Mouse (Mus musculus): ENCODE data around the gene Jade1. TPM values are rescaled to one million over a fixed set of nuclear protein-coding genes. Genes with fewer than 3 reads are reported as not detected.

Gene Jade1
- polyA plus RNA-seq, 1 experiment = 1.5 TPM

DNA sequence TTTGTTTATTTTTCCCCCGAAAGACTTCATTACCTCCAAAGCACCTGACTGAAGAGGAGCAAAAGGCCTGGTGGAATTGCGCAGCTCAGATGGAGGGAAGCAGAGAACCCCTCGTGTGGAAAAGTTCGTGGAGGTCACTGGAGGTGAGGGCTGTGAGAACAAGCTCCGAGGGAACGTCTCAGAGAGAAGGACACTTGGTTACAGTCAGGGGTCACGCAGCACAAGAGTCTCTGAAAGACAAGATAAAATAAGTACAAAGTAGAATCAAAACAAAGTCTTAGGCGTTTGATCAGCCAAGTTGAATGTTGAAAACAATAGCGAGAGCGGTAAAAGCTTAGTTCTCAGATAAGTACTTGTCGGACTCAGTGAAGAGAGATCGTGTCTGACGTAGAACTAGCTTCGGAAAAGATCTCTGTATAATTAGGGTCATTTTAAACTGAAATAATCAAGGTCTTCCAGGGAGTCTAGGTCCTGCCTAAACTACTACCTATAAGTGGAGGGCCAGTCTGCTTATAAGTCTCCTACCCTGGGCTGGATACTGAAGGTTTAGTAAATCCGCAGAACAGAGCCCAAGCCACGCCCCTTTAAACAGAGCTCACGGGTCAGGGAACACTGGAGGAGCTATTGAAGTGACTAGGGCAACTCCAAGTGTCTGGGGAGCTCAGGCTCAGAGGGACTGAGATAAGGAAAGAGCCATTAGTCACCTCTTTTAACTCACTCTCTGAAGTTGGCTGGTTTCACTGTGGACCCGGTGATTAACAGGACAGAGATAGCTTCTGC, 33.1 kb upstream of the Jade1 start:
- Histone ChIP-seq H3K4me3 (replicated peaks) (no peak overlapping the region), H3K27me3 (replicated peaks) (no peaks in the 10 kb centered on the region), H3K36me3 (replicated peaks; ENCODE audit: low read length) (no peaks in the 10 kb centered on the region), H3K4me1 (no peaks in the 10 kb centered on the region), H3K9me3 (peaks cover 7% of the 10 kb centered on the region)
- TF ChIP-seq FLI1 (IDR thresholded peaks at IDR 0.05; ENCODE audit: low read length) (no peak), GATA1 (IDR thresholded peaks at IDR 0.05; ENCODE audit: borderline replicate concordance, low read length) (no peak)

DNA sequence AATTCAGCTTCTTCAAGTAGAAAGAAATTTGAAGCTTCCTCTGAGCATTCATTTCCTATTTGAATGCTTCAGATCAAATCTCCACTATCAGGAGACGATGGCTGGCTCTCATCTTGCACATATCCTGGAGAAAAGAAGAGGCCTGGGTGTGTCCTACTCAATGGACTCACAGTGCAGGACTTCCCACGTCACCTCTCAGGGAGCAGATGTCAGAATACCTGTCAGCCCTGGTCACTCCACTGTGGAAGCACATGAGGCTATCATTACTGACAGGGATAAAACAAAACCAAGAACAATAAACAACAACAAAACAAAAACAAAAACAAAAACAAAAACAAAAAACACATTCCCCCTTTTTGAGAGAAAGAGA, 32.5 kb upstream of the Jade1 start:
- no peaks in the 10 kb centered on the region for H3K36me3 ChIP-seq (replicated peaks; ENCODE audit: low read length)

GRCm38 (mm10) chr3:41523460-41523859, 32.1 kb upstream of the Jade1 start:
- H3K9me3 ChIP-seq = peaks cover 7% of the 10 kb centered on the region
- no peak for TF ChIP-seq GATA1 (IDR thresholded peaks at IDR 0.05; ENCODE audit: borderline replicate concordance, low read length)
- no peak for TF ChIP-seq FLI1 (IDR thresholded peaks at IDR 0.05; ENCODE audit: low read length)
- no peaks in the 10 kb centered on the region for H3K27me3 ChIP-seq (replicated peaks)
- H3K4me1 ChIP-seq = no peaks in the 10 kb centered on the region
- H3K36me3 ChIP-seq (replicated peaks; ENCODE audit: low read length) = no peaks in the 10 kb centered on the region
- no peak overlapping the region for H3K4me3 ChIP-seq (replicated peaks)

More for the DNA sequence above, 32.5 kb upstream of the Jade1 start:
- Histone ChIP-seq H3K27me3 (replicated peaks) (no peaks in the 10 kb centered on the region), H3K4me3 (replicated peaks) (no peak overlapping the region), H3K9me3 (peaks cover 7% of the 10 kb centered on the region), H3K4me1 (no peaks in the 10 kb centered on the region)
- TF ChIP-seq FLI1 (IDR thresholded peaks at IDR 0.05; ENCODE audit: low read length) (no peak), GATA1 (IDR thresholded peaks at IDR 0.05; ENCODE audit: borderline replicate concordance, low read length) (no peak)

GRCm38 (mm10) chr3:41528291-41528969, 27.1 kb upstream of the Jade1 start:
- TF ChIP-seq FLI1 (IDR thresholded peaks at IDR 0.05; ENCODE audit: low read length) = no peak
- Histone ChIP-seq H3K27me3 (replicated peaks) (no peaks in the 10 kb centered on the region), H3K4me1 (no peaks in the 10 kb centered on the region), H3K4me3 (replicated peaks) (no peak overlapping the region), H3K36me3 (replicated peaks; ENCODE audit: low read length) (no peaks in the 10 kb centered on the region), H3K9me3 (peaks cover 19% of the 10 kb centered on the region)

DNA sequence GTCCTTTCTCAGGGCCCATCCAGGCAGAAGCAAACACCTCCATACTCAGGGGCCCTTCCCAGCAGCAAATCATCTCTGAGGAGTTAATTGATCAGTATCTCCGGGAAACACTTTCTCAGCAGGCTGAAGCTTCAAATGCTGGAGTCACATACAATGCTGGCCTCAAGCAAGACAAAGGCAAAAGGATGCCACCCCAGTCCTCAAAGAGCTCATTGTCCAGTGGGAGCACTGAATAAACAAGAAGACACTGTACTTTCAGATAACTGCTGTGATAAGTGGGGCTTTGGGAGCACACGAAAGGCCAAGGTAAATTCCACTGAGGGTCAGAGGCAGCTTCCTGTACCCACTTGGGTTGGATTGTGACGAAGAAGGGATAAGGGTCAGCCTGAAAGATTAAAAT, 25.4 kb upstream of the Jade1 start:
- Histone ChIP-seq H3K4me3 (replicated peaks) (no peak overlapping the region), H3K4me1 (no peaks in the 10 kb centered on the region), H3K9me3 (peaks cover 25% of the 10 kb centered on the region), H3K36me3 (replicated peaks; ENCODE audit: low read length) (no peaks in the 10 kb centered on the region), H3K27me3 (replicated peaks) (no peaks in the 10 kb centered on the region)
- TF ChIP-seq FLI1 (IDR thresholded peaks at IDR 0.05; ENCODE audit: low read length) (no peak), GATA1 (IDR thresholded peaks at IDR 0.05; ENCODE audit: borderline replicate concordance, low read length) (no peak)

- Histone ChIP-seq H3K4me3 (replicated peaks) (no peak overlapping the region), H3K4me1 (no peaks in the 10 kb centered on the region), H3K36me3 (replicated peaks; ENCODE audit: low read length) (no peaks in the 10 kb centered on the region), H3K9me3 (peaks cover 20% of the 10 kb centered on the region), H3K27me3 (replicated peaks) (no peaks in the 10 kb centered on the region)
- no peak for TF ChIP-seq FLI1 (IDR thresholded peaks at IDR 0.05; ENCODE audit: low read length)
- no peak for TF ChIP-seq GATA1 (IDR thresholded peaks at IDR 0.05; ENCODE audit: borderline replicate concordance, low read length)
Observed at GRCm38 (mm10) chr3:41531541-41531940, 24.0 kb upstream of the Jade1 start.

GRCm38 (mm10) chr3:41532109-41532508, 23.4 kb upstream of the Jade1 start:
- Histone ChIP-seq H3K4me1 (no peaks in the 10 kb centered on the region), H3K9me3 (peaks cover 20% of the 10 kb centered on the region), H3K4me3 (replicated peaks) (no peak overlapping the region), H3K27me3 (replicated peaks) (no peaks in the 10 kb centered on the region), H3K36me3 (replicated peaks; ENCODE audit: low read length) (no peaks in the 10 kb centered on the region)
- no peak for TF ChIP-seq GATA1 (IDR thresholded peaks at IDR 0.05; ENCODE audit: borderline replicate concordance, low read length)
- no peak for TF ChIP-seq FLI1 (IDR thresholded peaks at IDR 0.05; ENCODE audit: low read length)

- Histone ChIP-seq H3K4me3 (replicated peaks) (no peak overlapping the region), H3K27me3 (replicated peaks) (no peaks in the 10 kb centered on the region), H3K36me3 (replicated peaks; ENCODE audit: low read length) (no peaks in the 10 kb centered on the region), H3K9me3 (peaks cover 20% of the 10 kb centered on the region), H3K4me1 (no peaks in the 10 kb centered on the region)
- TF ChIP-seq FLI1 (IDR thresholded peaks at IDR 0.05; ENCODE audit: low read length) = no peak
- no peak for TF ChIP-seq GATA1 (IDR thresholded peaks at IDR 0.05; ENCODE audit: borderline replicate concordance, low read length)
Observed at GRCm38 (mm10) chr3:41533660-41534059, 21.9 kb upstream of the Jade1 start.

GRCm38 (mm10) chr3:41537957-41538356, 17.6 kb upstream of the Jade1 start:
- Histone ChIP-seq H3K4me3 (replicated peaks) (no peak overlapping the region), H3K36me3 (replicated peaks; ENCODE audit: low read length) (no peaks in the 10 kb centered on the region), H3K9me3 (peaks cover 8% of the 10 kb centered on the region; the same call in 1 of the 2 replicates), H3K27me3 (replicated peaks) (no peaks in the 10 kb centered on the region), H3K4me1 (no peaks in the 10 kb centered on the region)
- TF ChIP-seq GATA1 (IDR thresholded peaks at IDR 0.05; ENCODE audit: borderline replicate concordance, low read length) (no peak), FLI1 (IDR thresholded peaks at IDR 0.05; ENCODE audit: low read length) (no peak)

- no peak for TF ChIP-seq FLI1 (IDR thresholded peaks at IDR 0.05; ENCODE audit: low read length)
- no peak for TF ChIP-seq GATA1 (IDR thresholded peaks at IDR 0.05; ENCODE audit: borderline replicate concordance, low read length)
- Histone ChIP-seq H3K36me3 (replicated peaks; ENCODE audit: low read length) (no peaks in the 10 kb centered on the region), H3K4me3 (replicated peaks) (no peak overlapping the region), H3K27me3 (replicated peaks) (no peaks in the 10 kb centered on the region), H3K9me3 (0 out of 2 replicates have a peak, but pooled peaks cover 4% of the 10 kb centered on the region), H3K4me1 (no peaks in the 10 kb centered on the region)
Observed at GRCm38 (mm10) chr3:41541313-41541712, 14.2 kb upstream of the Jade1 start.

Data from megakaryocyte, embryonic 14.5 days (primary cell).